Mouse (Mus musculus) heart, adult 2 months (tissue): ENCODE data around the gene H2-Eb2. TPM values are rescaled to one million over a fixed set of nuclear protein-coding genes. Genes with fewer than 3 reads are reported as not detected.

Experiments used
- DNase-seq, 2 experiments: peaks; one replicate each; pipeline ENCODE4 v3.0.0; 2021
- H3K27ac ChIP-seq: fragments of 200-600 bp; 2 replicates; pipeline ENCODE4 v1.8.1; 2022
- H3K27me3 ChIP-seq: fragments of 200-500 bp; 2 replicates; pipeline ENCODE4 v1.6.1; 2012; ENCODE audit warnings: mild to moderate bottlenecking, low read length, inconsistent platforms, mixed read lengths; ENCODE audit not compliant: control insufficient read depth, insufficient read depth
- H3K36me3 ChIP-seq: fragments of 200-500 bp; 2 replicates; pipeline ENCODE4 v1.6.1; 2012; ENCODE audit warnings: low read length, inconsistent platforms; ENCODE audit not compliant: control insufficient read depth, insufficient read depth
- H3K4me1 ChIP-seq: fragments of 200-500 bp; 2 replicates; pipeline ENCODE4 v1.6.1; 2011; ENCODE audit warnings: low read length; ENCODE audit not compliant: control insufficient read depth, insufficient read depth
- H3K4me3 ChIP-seq: fragments of 200-600 bp; 2 replicates; pipeline ENCODE4 v1.8.1; 2022
- H3K79me2 ChIP-seq: fragments of 200-500 bp; replicated peaks from 2 replicates; pipeline ENCODE4 v1.6.1; 2012; ENCODE audit warnings: mild to moderate bottlenecking, inconsistent platforms, low read length, moderate library complexity, mixed read lengths; ENCODE audit not compliant: control insufficient read depth, insufficient read depth
- H3K9ac ChIP-seq: fragments of 200-500 bp; 2 replicates; pipeline ENCODE4 v1.6.1; 2012; ENCODE audit warnings: low read depth, mild to moderate bottlenecking, control low read depth, inconsistent platforms, low read length, mixed read lengths
- CTCF ChIP-seq: fragments of 200-600 bp; IDR thresholded peaks from 2 replicates; pipeline ENCODE4 v1.8.1; 2022; ENCODE audit warnings: antibody characterized with exemption, mild to moderate bottlenecking, moderate library complexity
- EP300 ChIP-seq: fragments of 200-500 bp; IDR thresholded peaks from 2 replicates; pipeline ENCODE4 v1.6.1; 2011; ENCODE audit warnings: low read depth, low read length, control low read depth; ENCODE audit not compliant: insufficient read depth
- POLR2A ChIP-seq: fragments of 200-500 bp; IDR thresholded peaks from 2 replicates; pipeline ENCODE4 v1.6.1; 2011; ENCODE audit warnings: mild to moderate bottlenecking, low read depth, low read length, control low read depth; ENCODE audit not compliant: insufficient read depth
- WGBS: fragments of 180-500 bp; shearing (Covaris S2); methylation state at CpG from one replicate; pipeline ENCODE4 v1.1.7; 2018; 5-methylcytosine and 5-hydroxymethylcytosine counted together
- intact Hi-C: fragments of 180-260 bp; cut with DNase I; formaldehyde crosslinking; loops from one replicate; pipeline ENCODE4 v1.15.1; 2025
- polyA plus RNA-seq: library from polyadenylated mRNA; depleted of rRNA; stranded (reverse); fragments of >200 nt; gene quantifications from 2 replicates; pipeline ENCODE4 v1.2.3, GENCODE M21; 2012
- total RNA-seq, 2 experiments: library from RNA; stranded (reverse); gene quantifications; 2 replicates each; pipeline ENCODE4 v1.2.3; 2021

Gene H2-Eb2
- total and polyA plus RNA-seq, 3 experiments = 0.33 TPM; not detected in 2

- intact Hi-C loops = loop anchor here (10.0 kb wide), 1 partner anchor 246 kb away; the partner anchor contains the start of gene H2-Oa
- Histone ChIP-seq H3K27me3 (no peaks in the 10 kb centered on the region), H3K4me1 (no peaks in the 10 kb centered on the region; the same call in 1 of the 2 replicates), H3K9ac (no peak overlapping the region), H3K79me2 (no peaks in the 10 kb centered on the region), H3K27ac (no peak overlapping the region), H3K36me3 (no peaks in the 10 kb centered on the region), H3K4me3 (no peak overlapping the region)
- 45% methylated on average over 3 of the region's 3 CpGs for WGBS
- no peak for DNase-seq
- TF ChIP-seq EP300 = no peak
- TF ChIP-seq CTCF = no peak
- no peak for TF ChIP-seq POLR2A
Measured at GRCm38 (mm10) chr17:34340619-34341402, 15.3 kb downstream of the H2-Eb2 start.

DNA sequence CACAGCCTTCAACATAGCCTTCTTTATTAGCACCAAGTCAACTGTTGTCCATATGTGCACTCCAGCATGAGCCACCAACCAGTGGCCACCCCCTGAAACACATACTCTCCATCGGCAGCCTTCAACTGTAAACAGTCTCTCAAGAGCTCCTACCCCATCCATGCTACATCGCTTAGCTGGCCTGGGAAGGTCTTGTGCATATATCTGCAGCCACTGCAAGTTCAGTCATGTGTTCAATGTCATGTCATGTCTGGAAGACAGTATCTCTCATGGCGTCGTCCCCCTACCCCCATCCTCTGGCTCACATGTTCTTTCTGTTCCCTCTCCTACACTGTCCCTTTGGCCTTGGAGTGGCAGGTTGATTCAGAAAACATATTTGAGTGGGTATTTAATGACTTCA is 19.4 kb downstream of the H2-Eb2 start:
- DNase-seq = no peak
- Histone ChIP-seq H3K4me3 (no peak overlapping the region), H3K27me3 (no peaks in the 10 kb centered on the region), H3K4me1 (no peaks in the 10 kb centered on the region; the same call in 1 of the 2 replicates), H3K27ac (no peak overlapping the region), H3K9ac (no peak overlapping the region), H3K36me3 (no peaks in the 10 kb centered on the region), H3K79me2 (no peaks in the 10 kb centered on the region)
- TF ChIP-seq CTCF (no peak), POLR2A (no peak), EP300 (no peak)
- intact Hi-C loops = loop anchor here (10.0 kb wide), 1 partner anchor 250 kb away; the partner anchor contains the start of gene H2-Oa
- WGBS = 85% methylated on average over 4 of the region's 4 CpGs

DNA sequence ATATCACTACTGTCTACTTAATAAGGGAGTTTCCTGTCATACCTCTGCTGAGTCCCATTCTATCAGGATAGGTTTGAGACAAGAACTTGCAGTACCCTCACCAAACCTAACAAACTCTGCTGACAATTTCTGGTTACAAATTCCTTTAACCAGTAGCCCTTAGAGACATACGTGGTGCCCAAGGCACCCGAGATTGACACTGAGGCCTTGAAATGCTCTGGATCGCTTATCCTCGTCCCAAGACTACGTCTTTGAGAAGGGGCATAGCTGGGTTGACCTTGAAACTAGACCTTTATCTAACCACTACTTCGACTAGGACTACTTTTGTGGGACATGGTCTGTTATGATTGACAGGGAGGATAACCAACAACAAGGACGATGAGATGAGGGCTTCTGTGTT is 20.0 kb downstream of the H2-Eb2 start:
- Histone ChIP-seq H3K36me3 (no peaks in the 10 kb centered on the region), H3K4me3 (no peak overlapping the region), H3K4me1 (no peaks in the 10 kb centered on the region; the same call in 1 of the 2 replicates), H3K9ac (no peak overlapping the region), H3K27ac (no peak overlapping the region), H3K27me3 (no peaks in the 10 kb centered on the region), H3K79me2 (no peaks in the 10 kb centered on the region)
- no peak for DNase-seq
- TF ChIP-seq CTCF = no peak
- 81% methylated on average over 7 of the region's 7 CpGs for WGBS
- intact Hi-C loops = loop anchor here (10.0 kb wide), 1 partner anchor 251 kb away; the partner anchor contains the start of gene H2-Oa

- Histone ChIP-seq H3K9ac (no peak overlapping the region), H3K79me2 (no peaks in the 10 kb centered on the region), H3K27me3 (no peaks in the 10 kb centered on the region), H3K4me1 (no peaks in the 10 kb centered on the region; the same call in 1 of the 2 replicates), H3K36me3 (no peaks in the 10 kb centered on the region), H3K4me3 (no peak overlapping the region), H3K27ac (no peak overlapping the region)
- DNase-seq = no peak
- TF ChIP-seq EP300 (no peak), CTCF (no peak), POLR2A (no peak)
- intact Hi-C loops = loop anchor here (10.0 kb wide), 1 partner anchor 251 kb away; the partner anchor contains the start of gene H2-Oa
- 41% methylated on average over 3 of the region's 3 CpGs for WGBS
Measured at GRCm38 (mm10) chr17:34346041-34346440, 20.6 kb downstream of the H2-Eb2 start.

DNA sequence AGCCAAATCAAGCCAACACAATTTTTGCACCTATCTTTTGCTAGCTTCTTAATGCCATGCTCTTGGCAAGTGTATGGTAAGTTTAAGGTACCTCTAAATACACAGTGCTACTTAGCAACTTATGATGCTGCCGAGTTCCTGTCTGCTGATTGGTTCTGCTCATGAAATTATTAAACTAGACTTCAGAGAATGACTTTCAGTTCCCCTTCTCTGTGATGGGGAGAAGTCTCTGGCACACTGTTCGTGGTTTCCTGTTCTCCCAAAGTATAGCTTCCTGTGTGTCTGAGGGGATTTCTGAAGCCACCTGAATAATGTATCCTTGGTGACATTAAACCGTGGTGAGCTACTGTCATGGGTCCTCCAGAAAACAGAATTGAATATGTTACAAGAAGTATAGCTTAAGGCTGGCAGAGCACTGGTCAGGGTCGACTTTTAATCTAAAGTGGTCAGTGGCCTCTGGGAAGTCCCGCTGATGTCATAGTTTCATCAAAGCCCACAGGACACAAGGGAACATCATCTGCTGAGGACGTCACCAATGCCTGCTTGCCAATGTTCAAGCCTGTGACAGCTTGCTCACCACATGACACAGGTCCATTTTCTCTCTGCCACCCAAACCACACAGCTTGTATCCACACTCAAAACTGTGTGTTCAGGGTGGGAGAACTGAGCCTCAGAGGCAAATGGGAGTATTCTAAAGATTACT is 22.3 kb downstream of the H2-Eb2 start:
- H3K4me1 ChIP-seq = no peaks in the 10 kb centered on the region
- TF ChIP-seq EP300 = no peak
- TF ChIP-seq CTCF = no peak
- TF ChIP-seq POLR2A = no peak
- intact Hi-C loops = loop anchor here (2.0 to 10.0 kb wide), 2 partner anchors 177 to 253 kb away; partner anchors contain the start of gene H2-Oa
- 35% methylated on average over 6 of the region's 6 CpGs for WGBS
- no peaks in the 10 kb centered on the region for H3K27me3 ChIP-seq
- H3K9ac ChIP-seq = no peak overlapping the region
- H3K27ac ChIP-seq = no peak overlapping the region
- no peaks in the 10 kb centered on the region for H3K36me3 ChIP-seq
- no peaks in the 10 kb centered on the region for H3K79me2 ChIP-seq
- peak in 1 of 2 experiments; percentile 71 for DNase-seq
- no peak overlapping the region for H3K4me3 ChIP-seq

DNA sequence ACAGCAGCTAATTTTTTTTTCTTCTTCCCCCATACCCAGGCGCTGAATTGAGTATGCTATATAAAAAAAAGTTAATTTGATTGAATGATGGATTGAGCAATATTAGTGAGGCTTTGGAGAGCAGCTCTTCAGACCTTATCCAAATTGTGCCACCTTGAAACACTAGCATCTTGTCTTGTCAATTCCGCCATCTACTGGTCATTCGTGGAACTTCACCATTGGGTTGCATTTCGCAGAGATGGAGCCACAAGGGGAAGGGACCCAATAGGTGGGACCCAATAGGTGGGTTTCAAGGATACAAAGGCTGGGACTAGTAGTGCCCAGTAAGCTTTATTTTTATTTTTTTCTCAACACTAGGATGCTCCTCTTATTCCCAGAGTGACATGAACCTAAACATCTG is 24.0 kb downstream of the H2-Eb2 start:
- DNase-seq = peak; percentile 58 to 74
- Histone ChIP-seq H3K36me3 (no peaks in the 10 kb centered on the region), H3K27ac (no peak overlapping the region), H3K79me2 (no peaks in the 10 kb centered on the region), H3K4me1 (no peaks in the 10 kb centered on the region), H3K4me3 (no peak overlapping the region), H3K9ac (no peak overlapping the region), H3K27me3 (0 out of 2 replicates have a peak, but pooled peaks cover 3% of the 10 kb centered on the region)
- intact Hi-C loops = loop anchor here (1.0 to 10.0 kb wide), 3 partner anchors 99 to 255 kb away; partner anchors contain the start of gene H2-Oa
- TF ChIP-seq EP300 = 0 out of 2 replicates have a peak, but pooled peaks have one; percentile 19
- TF ChIP-seq CTCF = peak; percentile 92
- no peak for TF ChIP-seq POLR2A
- WGBS = 2% methylated on average over 4 of the region's 4 CpGs
